Comparison of ENCODE assay signal across 10 mouse cellular contexts in genomic region chr5:120516221-120516984, GRCm38 (mm10). TPM values are rescaled to one million over a fixed set of nuclear protein-coding genes. Genes with fewer than 3 reads are reported as not detected.
DNase-seq lines count a peak whose midpoint lies in the region; ATAC-seq and TF ChIP-seq lines count a peak whose summit lies in the region.
"Had no signal": no experiment of that assay in that cellular context is flagged by ENCODE, and none has a peak within 500 bp of the region (broad histone marks: within the 10 kb centered on the region; RNA-seq: fewer than 3 reads in every experiment).

No protein-coding gene starts in this region.

- no peaks in the 10 kb centered on the region for H3K79me2 ChIP-seq in heart, adult 2 months (replicated peaks; ENCODE audit: control insufficient read depth, insufficient read depth, low read length)

- no peak for TF ChIP-seq POLR2A in spleen, adult 2 months (IDR thresholded peaks at IDR 0.05; ENCODE audit: low read depth, low read length)
- TF ChIP-seq POLR2A in heart, adult 2 months (IDR thresholded peaks at IDR 0.05; ENCODE audit: insufficient read depth, low read depth, low read length) = 0 out of 2 replicates have a peak, but pooled peaks have one; percentile 37
- no peak for TF ChIP-seq POLR2A in small intestine, adult 2 months (IDR thresholded peaks at IDR 0.05; ENCODE audit: low read depth, low read length)

- peaks cover 4% of the 10 kb centered on the region; the same call in 1 of the 2 replicates for H3K4me1 ChIP-seq in spleen, adult 2 months (ENCODE audit: control insufficient read depth, insufficient read depth, insufficient read length)
- H3K4me1 ChIP-seq in heart, adult 2 months (ENCODE audit: control insufficient read depth, insufficient read depth, low read length) = peaks cover 36% of the 10 kb centered on the region
- peaks cover 34% of the 10 kb centered on the region for H3K4me1 ChIP-seq in small intestine, adult 2 months (ENCODE audit: control insufficient read depth, insufficient read depth, insufficient read length, low read length)
- H3K4me1 ChIP-seq in forebrain, embryonic 11.5 days (replicated peaks; ENCODE audit: control insufficient read depth, insufficient read depth, low read length) = 0 out of 2 replicates have a peak, but pooled peaks cover 2% of the 10 kb centered on the region

- no peak overlapping the region for H3K4me3 ChIP-seq in spleen, adult 2 months (ENCODE audit: extremely low read depth, insufficient read depth, insufficient read length)
- no peak overlapping the region for H3K4me3 ChIP-seq in heart, adult 2 months
- H3K4me3 ChIP-seq in small intestine, adult 2 months (ENCODE audit: low read depth, low read length) = no peak overlapping the region
- H3K4me3 ChIP-seq in forebrain, embryonic 11.5 days (ENCODE audit: low read depth, low read length) = no peak overlapping the region
- H3K4me3 ChIP-seq: neural tube, embryonic 13.5 days had no signal

- ATAC-seq in forebrain, embryonic 11.5 days (replicated peaks; ENCODE audit: low FRiP score) = no peak

- WGBS in spleen, adult 2 months = 75% methylated on average over 15 of the region's 15 CpGs
- 50% methylated on average over 15 of the region's 15 CpGs for WGBS in heart, adult 2 months
- WGBS in small intestine, adult 2 months = 68% methylated on average over 15 of the region's 15 CpGs
- WGBS in forebrain, embryonic 11.5 days = 69% methylated on average over 15 of the region's 15 CpGs

- intact Hi-C loops in heart, adult 2 months (cut with DNase I) = no loop called here

- H3K9ac ChIP-seq in heart, adult 2 months (ENCODE audit: low read depth, low read length) = 0 out of 2 replicates have a peak overlapping the region, but pooled peaks have one; percentile 10
- H3K9ac ChIP-seq in forebrain, embryonic 11.5 days (ENCODE audit: low read length) = no peak overlapping the region
- H3K9ac ChIP-seq: neural tube, embryonic 13.5 days had no signal

- peak overlapping the region; percentile 63 for H3K27ac ChIP-seq in spleen, adult 2 months (ENCODE audit: insufficient read depth, low read length)
- peak overlapping the region; percentile 83 for H3K27ac ChIP-seq in heart, adult 2 months
- H3K27ac ChIP-seq in small intestine, adult 2 months (ENCODE audit: insufficient read depth, low read depth, low read length) = peak overlapping the region; percentile 84
- no peak overlapping the region for H3K27ac ChIP-seq in forebrain, embryonic 11.5 days (ENCODE audit: low read depth, low read length)
- H3K27ac ChIP-seq: neural tube, embryonic 13.5 days had no signal

- H3K9me3 ChIP-seq in forebrain, embryonic 11.5 days (ENCODE audit: control insufficient read depth, low read length) = no peaks in the 10 kb centered on the region
- H3K9me3 ChIP-seq: neural tube, embryonic 13.5 days had no signal

- TF ChIP-seq CTCF in spleen, adult 2 months (IDR thresholded peaks at IDR 0.05; ENCODE audit: extremely low read depth, insufficient read depth, insufficient read length, insufficient replicate concordance) = no peak
- no peak for TF ChIP-seq CTCF in heart, adult 2 months (IDR thresholded peaks at IDR 0.05)
- no peak for TF ChIP-seq CTCF in small intestine, adult 2 months (IDR thresholded peaks at IDR 0.05; ENCODE audit: extremely low read depth, insufficient read length, insufficient replicate concordance, low read depth, low read length)

- TF ChIP-seq EP300 in heart, adult 2 months (IDR thresholded peaks at IDR 0.05; ENCODE audit: insufficient read depth, low read depth, low read length) = no peak

- H3K36me3 ChIP-seq in spleen, adult 2 months (ENCODE audit: control insufficient read depth, insufficient read depth, low read length) = peaks cover 3% of the 10 kb centered on the region; the same call in 1 of the 2 replicates
- H3K36me3 ChIP-seq in heart, adult 2 months (ENCODE audit: control insufficient read depth, insufficient read depth, low read length) = no peaks in the 10 kb centered on the region
- H3K36me3 ChIP-seq in small intestine, adult 2 months (ENCODE audit: control insufficient read depth, insufficient read depth, low read length) = 0 out of 2 replicates have a peak, but pooled peaks cover 2% of the 10 kb centered on the region
- H3K36me3 ChIP-seq in forebrain, embryonic 11.5 days (ENCODE audit: control insufficient read depth, insufficient read depth, low read length) = no peaks in the 10 kb centered on the region
- H3K36me3 ChIP-seq: neural tube, embryonic 13.5 days had no signal

- H3K27me3 ChIP-seq in spleen, adult 2 months (ENCODE audit: control insufficient read depth, insufficient read depth, low read length) = no peaks in the 10 kb centered on the region
- no peaks in the 10 kb centered on the region for H3K27me3 ChIP-seq in heart, adult 2 months (ENCODE audit: control insufficient read depth, insufficient read depth, low read length)
- no peaks in the 10 kb centered on the region for H3K27me3 ChIP-seq in small intestine, adult 2 months (ENCODE audit: control insufficient read depth, insufficient read depth, low read length)
- H3K27me3 ChIP-seq in forebrain, embryonic 11.5 days (ENCODE audit: control insufficient read depth, insufficient read depth, low read length) = peaks cover 2% of the 10 kb centered on the region; the same call in 1 of the 2 replicates

- DNase-seq in spleen, adult 2 months (ENCODE audit: low read depth in 1 of 2, low spot score in 2 of 2) = no peak
- DNase-seq in spleen, adult 18-20 months = no peak
- DNase-seq in heart, adult 2 months = peak; percentile 62 to 68
- peak; percentile 73 to 85 for DNase-seq in kidney, postnatal 36 days
- no peak for DNase-seq in forebrain, embryonic 11.5 days (ENCODE audit: low spot score)
- DNase-seq in layer of hippocampus, postnatal 14 days (ENCODE audit: low spot score in 2 of 2) = no peak
- DNase-seq in c-Kit-positive CD71-positive TER-119-positive erythroid progenitor cells, embryonic 14.5 days (ENCODE audit: low spot score) = no peak

- H3K4me2 ChIP-seq in forebrain, embryonic 11.5 days (ENCODE audit: low read depth, low read length, severe bottlenecking) = no peak overlapping the region
- H3K4me2 ChIP-seq: neural tube, embryonic 13.5 days had no signal

RNA-seq across cellular contexts. Expression of gene Slc8b1, which starts 5.4 kb away (rescaled TPM):
- 52.0 and 56.4 TPM in 2 replicates for polyA plus RNA-seq in spleen, adult 2 months (2012; rRNA removed)
- total RNA-seq in heart, adult 2 months (2021) = 10 to 100 TPM; 10.0 to 12.2 TPM
- polyA plus RNA-seq in heart, adult 2 months (2012; rRNA removed) = 13.2 and 16.5 TPM in 2 replicates
- 8.0 and 12.1 TPM in 2 replicates for polyA plus RNA-seq in small intestine, adult 2 months (2012; rRNA removed)
- 2.9 and 3.3 TPM in 2 replicates for polyA plus RNA-seq in forebrain, embryonic 11.5 days (2014; fragmentation: Nextera tagmentation; extraction: Ambion mirVana)
- total RNA-seq in layer of hippocampus, postnatal 14 days (2021) = 1 to 10 TPM; 7.9 to 8.4 TPM

RNA-seq across cellular contexts. Expression of gene Plbd2, which starts 13.0 kb away (rescaled TPM):
- polyA plus RNA-seq in spleen, adult 2 months (2012; rRNA removed) = 34.7 and 35.6 TPM in 2 replicates
- 10 to 100 TPM; 39.5 to 47.1 TPM for total RNA-seq in heart, adult 2 months (2021)
- polyA plus RNA-seq in heart, adult 2 months (2012; rRNA removed) = 27.7 and 32.1 TPM in 2 replicates
- 19.9 and 24.3 TPM in 2 replicates for polyA plus RNA-seq in small intestine, adult 2 months (2012; rRNA removed)
- polyA plus RNA-seq in forebrain, embryonic 11.5 days (2014; fragmentation: Nextera tagmentation; extraction: Ambion mirVana) = 29.8 and 31.2 TPM in 2 replicates
- total RNA-seq in layer of hippocampus, postnatal 14 days (2021) = 10 to 100 TPM; 69.9 to 76.1 TPM

RNA-seq across cellular contexts. Expression of gene Sds, which starts 40.1 kb away (rescaled TPM):
- not detected in 2 replicates for polyA plus RNA-seq in spleen, adult 2 months (2012; rRNA removed)
- 1 to 10 TPM; 1.2 to 3.0 TPM for total RNA-seq in heart, adult 2 months (2021)
- 5.6 and 10.9 TPM in 2 replicates for polyA plus RNA-seq in heart, adult 2 months (2012; rRNA removed)
- not detected in 2 replicates for polyA plus RNA-seq in small intestine, adult 2 months (2012; rRNA removed)
- not detected in 2 replicates for polyA plus RNA-seq in forebrain, embryonic 11.5 days (2014; fragmentation: Nextera tagmentation; extraction: Ambion mirVana)
- total RNA-seq in layer of hippocampus, postnatal 14 days (2021) = not detected
- total RNA-seq: gastrocnemius, postnatal 4 days had no signal
- polyA plus RNA-seq: neural tube, embryonic 13.5 days had no signal

RNA-seq across cellular contexts. Expression of gene Sdsl, which starts 43.8 kb away (rescaled TPM):
- 4.0 and 4.6 TPM in 2 replicates for polyA plus RNA-seq in spleen, adult 2 months (2012; rRNA removed)
- total RNA-seq in heart, adult 2 months (2021) = 1 to 10 TPM; 8.8 to 9.8 TPM
- 12.6 and 13.5 TPM in 2 replicates for polyA plus RNA-seq in heart, adult 2 months (2012; rRNA removed)
- 27.3 and 46.4 TPM in 2 replicates for polyA plus RNA-seq in small intestine, adult 2 months (2012; rRNA removed)
- polyA plus RNA-seq in forebrain, embryonic 11.5 days (2014; fragmentation: Nextera tagmentation; extraction: Ambion mirVana) = 4.5 and 6.0 TPM in 2 replicates
- total RNA-seq in layer of hippocampus, postnatal 14 days (2021) = 1 to 10 TPM; 7.1 to 8.7 TPM

Comparison
In these comparisons a context has a peak if more than half of its experiments do, and no peak if none do; other contexts are left out.
1. DNase-seq: peak in heart, adult 2 months (2 of 2) and kidney, postnatal 36 days (2 of 2); none in spleen, adult 2 months (0 of 2), spleen, adult 18-20 months (0 of 2), forebrain, embryonic 11.5 days (single experiment), layer of hippocampus, postnatal 14 days (0 of 2) and c-Kit-positive CD71-positive TER-119-positive erythroid progenitor cells, embryonic 14.5 days (single experiment).